Mouse (Mus musculus) testis, adult 2 months (tissue): ENCODE measurements around the gene Hspb3. TPM values are rescaled to one million over a fixed set of nuclear protein-coding genes. Genes with fewer than 3 reads are reported as not detected.

Experiments used
- H3K27ac ChIP-seq: fragments of 200-500 bp; 2 replicates; pipeline ENCODE4 v1.5.1; 2012; ENCODE audit warnings: low read depth, low read length; ENCODE audit not compliant: control insufficient read depth, insufficient read depth
- H3K27me3 ChIP-seq: fragments of 200-500 bp; 2 replicates; pipeline ENCODE4 v1.6.1; 2012; ENCODE audit warnings: mild to moderate bottlenecking, low read length, moderate library complexity; ENCODE audit not compliant: control insufficient read depth, insufficient read depth
- H3K36me3 ChIP-seq: fragments of 200-500 bp; 2 replicates; pipeline ENCODE4 v1.6.1; 2012; ENCODE audit warnings: mild to moderate bottlenecking, low read length; ENCODE audit not compliant: control insufficient read depth, insufficient read depth
- H3K4me1 ChIP-seq: fragments of 200-500 bp; 2 replicates; pipeline ENCODE4 v1.6.1; 2012; ENCODE audit warnings: low read length; ENCODE audit not compliant: control insufficient read depth, insufficient read depth
- H3K4me3 ChIP-seq: fragments of 200-500 bp; 2 replicates; pipeline ENCODE4 v1.5.1; 2012; ENCODE audit warnings: low read depth, mild to moderate bottlenecking, low read length, moderate library complexity, mixed read lengths; ENCODE audit not compliant: control insufficient read depth
- CTCF ChIP-seq: fragments of 200-500 bp; IDR thresholded peaks from 2 replicates; pipeline ENCODE4 v1.5.1; 2012; ENCODE audit warnings: low read depth, mild to moderate bottlenecking, inconsistent platforms, low read length, moderate library complexity; ENCODE audit not compliant: control insufficient read depth, insufficient read depth, insufficient replicate concordance
- POLR2A ChIP-seq: fragments of 200-500 bp; IDR thresholded peaks from 2 replicates; pipeline ENCODE4 v1.6.1; 2012; ENCODE audit warnings: low read depth, mild to moderate bottlenecking, inconsistent platforms, low read length, moderate library complexity; ENCODE audit not compliant: control insufficient read depth
- polyA plus RNA-seq: library from polyadenylated mRNA; depleted of rRNA; stranded (reverse); fragments of >200 nt; gene quantifications from 2 replicates; pipeline ENCODE4 v1.2.3, GENCODE M21; 2012

Gene Hspb3
- polyA plus RNA-seq, 1 experiment, result not detected

- H3K27ac ChIP-seq, result 0 out of 2 replicates have a peak overlapping the region, but pooled peaks have one; percentile 29
- H3K36me3 ChIP-seq, result no peaks in the 10 kb centered on the region
- peak overlapping the region; percentile 87 for H3K4me3 ChIP-seq
- H3K27me3 ChIP-seq, result no peaks in the 10 kb centered on the region
- TF ChIP-seq CTCF (no peak), POLR2A (no peak; the same call in 1 of the 2 replicates)
- peaks cover 6% of the 10 kb centered on the region for H3K4me1 ChIP-seq
These were observed 27.7 kb downstream of the Hspb3 start for GRCm38 (mm10) chr13:113635799-113636222.

GRCm38 (mm10) chr13:113634732-113635481 lies 28.6 kb downstream of the Hspb3 start:
- Histone ChIP-seq H3K27me3 (no peaks in the 10 kb centered on the region), H3K4me3 (no peak overlapping the region; the same call in 1 of the 2 replicates), H3K4me1 (peaks cover 6% of the 10 kb centered on the region), H3K36me3 (no peaks in the 10 kb centered on the region), H3K27ac (no peak overlapping the region)
- no peak for TF ChIP-seq POLR2A
- TF ChIP-seq CTCF, result no peak

- H3K36me3 ChIP-seq, result no peaks in the 10 kb centered on the region
- H3K4me1 ChIP-seq, result peaks cover 6% of the 10 kb centered on the region
- H3K27ac ChIP-seq, result no peak overlapping the region
- no peak overlapping the region for H3K4me3 ChIP-seq
- H3K27me3 ChIP-seq, result no peaks in the 10 kb centered on the region
- TF ChIP-seq CTCF, result no peak
These were observed 31.0 kb downstream of the Hspb3 start for GRCm38 (mm10) chr13:113632506-113632905.

- Histone ChIP-seq H3K4me1 (no peaks in the 10 kb centered on the region; the same call in none of the 2 replicates), H3K27me3 (no peaks in the 10 kb centered on the region), H3K27ac (no peak overlapping the region), H3K4me3 (no peak overlapping the region), H3K36me3 (no peaks in the 10 kb centered on the region)
- no peak for TF ChIP-seq CTCF
- TF ChIP-seq POLR2A, result no peak
These were observed 35.9 kb downstream of the Hspb3 start for GRCm38 (mm10) chr13:113627601-113628000.

GRCm38 (mm10) chr13:113622865-113623255 lies 40.6 kb downstream of the Hspb3 start:
- Histone ChIP-seq H3K4me3 (no peak overlapping the region), H3K27ac (no peak overlapping the region), H3K4me1 (peaks cover 10% of the 10 kb centered on the region), H3K36me3 (no peaks in the 10 kb centered on the region), H3K27me3 (no peaks in the 10 kb centered on the region)
- TF ChIP-seq POLR2A (no peak), CTCF (no peak)

- TF ChIP-seq POLR2A (no peak), CTCF (no peak)
- H3K27me3 ChIP-seq, result no peaks in the 10 kb centered on the region
- H3K27ac ChIP-seq, result no peak overlapping the region
- H3K36me3 ChIP-seq, result no peaks in the 10 kb centered on the region
- no peak overlapping the region for H3K4me3 ChIP-seq
- peaks cover 15% of the 10 kb centered on the region for H3K4me1 ChIP-seq
These were observed 41.2 kb downstream of the Hspb3 start for GRCm38 (mm10) chr13:113622122-113622864.

GRCm38 (mm10) chr13:113619003-113619402 lies 44.5 kb downstream of the Hspb3 start:
- TF ChIP-seq CTCF (no peak), POLR2A (no peak)
- H3K4me1 ChIP-seq, result peaks cover 23% of the 10 kb centered on the region
- no peaks in the 10 kb centered on the region for H3K27me3 ChIP-seq
- peak overlapping the region; percentile 62 for H3K4me3 ChIP-seq
- H3K36me3 ChIP-seq, result no peaks in the 10 kb centered on the region
- H3K27ac ChIP-seq, result no peak overlapping the region
